Comparison of ENCODE assay signal across 8 mouse cellular contexts in genomic region chr6:29436461-29436934, GRCm38 (mm10). TPM values are rescaled to one million over a fixed set of nuclear protein-coding genes. Genes with fewer than 3 reads are reported as not detected.
A peak's percentile ranks its signal among the peaks of the same experiment; 100 is the strongest.
DNase-seq lines count a peak whose midpoint lies in the region; ATAC-seq and TF ChIP-seq lines count a peak whose summit lies in the region.

No protein-coding gene starts in this region.

- no peak for TF ChIP-seq CTCF in embryonic fibroblast, embryonic 13.5 days (IDR thresholded peaks at IDR 0.05; ENCODE audit: borderline replicate concordance, insufficient read depth, low read length)

- peak; percentile 70 for TF ChIP-seq POLR2A in embryonic fibroblast, embryonic 13.5 days (IDR thresholded peaks at IDR 0.05; ENCODE audit: low read depth, low read length)

- no peaks in the 10 kb centered on the region; the same call in 1 of the 2 replicates for H3K36me3 ChIP-seq in neural tube, embryonic 11.5 days (ENCODE audit: control insufficient read depth, insufficient read depth, low read length)
- peaks cover 49% of the 10 kb centered on the region for H3K36me3 ChIP-seq in heart, embryonic 14.5 days (ENCODE audit: control insufficient read depth, insufficient read depth, low read length)
- H3K36me3 ChIP-seq in liver, embryonic 13.5 days: no peaks in the 10 kb centered on the region

- H3K9me3 ChIP-seq in neural tube, embryonic 11.5 days (ENCODE audit: control insufficient read depth, low read length): no peaks in the 10 kb centered on the region
- H3K9me3 ChIP-seq in heart, embryonic 14.5 days (ENCODE audit: control insufficient read depth, low read length): no peaks in the 10 kb centered on the region
- no peaks in the 10 kb centered on the region for H3K9me3 ChIP-seq in liver, embryonic 13.5 days (replicated peaks)

- peak; percentile 15 for ATAC-seq in neural tube, embryonic 11.5 days (ENCODE audit: insufficient read depth, low FRiP score, low TSS enrichment)
- peak; percentile 17 for ATAC-seq in heart, embryonic 14.5 days (ENCODE audit: insufficient number of reproducible peaks, insufficient read depth, low FRiP score, low read depth)
- no peak for ATAC-seq in liver, embryonic 13.5 days (ENCODE audit: low read depth)
- no peak for ATAC-seq in inflammation-experienced regulatory T-cells, adult 6 months

- peaks cover 30% of the 10 kb centered on the region for H3K4me1 ChIP-seq in neural tube, embryonic 11.5 days (ENCODE audit: control insufficient read depth, insufficient read depth, low read length)
- H3K4me1 ChIP-seq in embryonic fibroblast, embryonic 13.5 days (ENCODE audit: control insufficient read depth, insufficient read depth, low read length): peaks cover 10% of the 10 kb centered on the region
- H3K4me1 ChIP-seq in heart, embryonic 14.5 days (ENCODE audit: control insufficient read depth in 2 of 2, insufficient read depth in 2 of 2, low read length in 2 of 2): peaks cover 23 to 34% of the 10 kb centered on the region in 2 experiments
- peaks cover 24% of the 10 kb centered on the region for H3K4me1 ChIP-seq in liver, embryonic 13.5 days (replicated peaks)

- H3K4me2 ChIP-seq in neural tube, embryonic 11.5 days (ENCODE audit: low read depth): peak overlapping the region; percentile 62
- H3K4me2 ChIP-seq in heart, embryonic 14.5 days (ENCODE audit: low read length): peak overlapping the region; percentile 81
- 0 out of 2 replicates have a peak overlapping the region, but pooled peaks have one; percentile 27 for H3K4me2 ChIP-seq in liver, embryonic 13.5 days

- peaks cover 30% of the 10 kb centered on the region for H3K27me3 ChIP-seq in neural tube, embryonic 11.5 days (ENCODE audit: control insufficient read depth, insufficient read depth, low read length)
- H3K27me3 ChIP-seq in heart, embryonic 14.5 days (ENCODE audit: control insufficient read depth, insufficient read depth, low read length): no peaks in the 10 kb centered on the region
- peaks cover 70% of the 10 kb centered on the region for H3K27me3 ChIP-seq in liver, embryonic 13.5 days

- DNase-seq in neural tube, embryonic 11.5 days (ENCODE audit: low spot score): peak; percentile 29
- no peak for DNase-seq in neural tube, embryonic 10.5 days (ENCODE audit: extremely low spot score, low spot score)
- no peak for DNase-seq in liver, embryonic 13.5 days
- peak; percentile 74 for DNase-seq in skeletal muscle tissue, adult 2 months (ENCODE audit: low read depth, low spot score)
- DNase-seq in thymus, postnatal 14 days: no peak

- peak overlapping the region; percentile 29 for H3K9ac ChIP-seq in neural tube, embryonic 11.5 days (ENCODE audit: low read length)
- H3K9ac ChIP-seq in heart, embryonic 14.5 days (ENCODE audit: low read length): peak overlapping the region; percentile 97
- no peak overlapping the region for H3K9ac ChIP-seq in liver, embryonic 13.5 days

- WGBS in neural tube, embryonic 11.5 days: 7% methylated on average over 11 of the region's 11 CpGs
- WGBS in heart, embryonic 14.5 days: 4% methylated on average over 11 of the region's 11 CpGs
- 13% methylated on average over 11 of the region's 11 CpGs for WGBS in liver, embryonic 13.5 days (ENCODE audit: insufficient replicate concordance)

- H3K27ac ChIP-seq in neural tube, embryonic 11.5 days (ENCODE audit: low read depth, low read length): peak overlapping the region; percentile 70
- peak overlapping the region; percentile 91 for H3K27ac ChIP-seq in embryonic fibroblast, embryonic 13.5 days (ENCODE audit: insufficient read depth, low read length)
- peak overlapping the region; percentile 93 to 99 for H3K27ac ChIP-seq in heart, embryonic 14.5 days (replicated peaks in 1 of 2; ENCODE audit: control insufficient read depth in 1 of 2, insufficient read depth in 1 of 2, low read depth in 2 of 2, low read length in 2 of 2)
- H3K27ac ChIP-seq in liver, embryonic 13.5 days: no peak overlapping the region; the same call in 1 of the 2 replicates

- 0 out of 2 replicates have a peak overlapping the region, but pooled peaks have one; percentile 2 for H3K4me3 ChIP-seq in neural tube, embryonic 11.5 days (ENCODE audit: low read depth, low read length)
- no peak overlapping the region; the same call in 1 of the 2 replicates for H3K4me3 ChIP-seq in embryonic fibroblast, embryonic 13.5 days (ENCODE audit: insufficient read depth, low read length)
- peak overlapping the region; percentile 71 to 75; a peak in 3 of 4 replicates for H3K4me3 ChIP-seq in heart, embryonic 14.5 days (ENCODE audit: control insufficient read depth in 1 of 2, insufficient read depth in 1 of 2, low read depth in 1 of 2, low read length in 2 of 2)
- no peak overlapping the region for H3K4me3 ChIP-seq in liver, embryonic 13.5 days (replicated peaks)

RNA-seq across cellular contexts. Expression of gene Flnc, which starts 3.4 kb away (rescaled TPM):
- polyA plus RNA-seq in neural tube, embryonic 11.5 days (2014; fragmentation: Nextera tagmentation; extraction: Ambion mirVana): 4.6 and 5.8 TPM in 2 replicates
- polyA plus RNA-seq in embryonic fibroblast, embryonic 13.5 days (2011; ENCODE audit: insufficient read length, low read depth, missing spikeins): 107 and 151 TPM in 2 replicates
- 36.8 and 47.7 TPM in 2 replicates for polyA plus RNA-seq in heart, embryonic 14.5 days (2014; fragmentation: Nextera tagmentation; extraction: Ambion mirVana)
- 0.89 and 0.97 TPM in 2 replicates for polyA plus RNA-seq in liver, embryonic 13.5 days (2015; fragmentation: Nextera tagmentation; extraction: Ambion mirVana)
- polyA plus RNA-seq in inflammation-experienced regulatory T-cells, adult 6 months (2017; shearing (Covaris generic)): not detected

RNA-seq across cellular contexts. Expression of gene Atp6v1f, which starts 31.0 kb away (rescaled TPM):
- 194 and 201 TPM in 2 replicates for polyA plus RNA-seq in neural tube, embryonic 11.5 days (2014; fragmentation: Nextera tagmentation; extraction: Ambion mirVana)
- 131 and 136 TPM in 2 replicates for polyA plus RNA-seq in embryonic fibroblast, embryonic 13.5 days (2011; ENCODE audit: insufficient read length, low read depth, missing spikeins)
- 208 and 250 TPM in 2 replicates for polyA plus RNA-seq in heart, embryonic 14.5 days (2014; fragmentation: Nextera tagmentation; extraction: Ambion mirVana)
- 132 and 152 TPM in 2 replicates for polyA plus RNA-seq in liver, embryonic 13.5 days (2015; fragmentation: Nextera tagmentation; extraction: Ambion mirVana)
- polyA plus RNA-seq in inflammation-experienced regulatory T-cells, adult 6 months (2017; shearing (Covaris generic)): 100 to 1,000 TPM; 332 to 391 (median 358) TPM

RNA-seq across cellular contexts. Expression of gene Atp6v1fnb, which starts 34.7 kb away (rescaled TPM):
- not detected in 2 replicates for polyA plus RNA-seq in neural tube, embryonic 11.5 days (2014; fragmentation: Nextera tagmentation; extraction: Ambion mirVana)
- not detected in 2 replicates for polyA plus RNA-seq in embryonic fibroblast, embryonic 13.5 days (2011; ENCODE audit: insufficient read length, low read depth, missing spikeins)
- polyA plus RNA-seq in heart, embryonic 14.5 days (2014; fragmentation: Nextera tagmentation; extraction: Ambion mirVana): not detected in 2 replicates
- not detected in 2 replicates for polyA plus RNA-seq in liver, embryonic 13.5 days (2015; fragmentation: Nextera tagmentation; extraction: Ambion mirVana)
- polyA plus RNA-seq in inflammation-experienced regulatory T-cells, adult 6 months (2017; shearing (Covaris generic)): not detected

RNA-seq across cellular contexts. Expression of gene Ccdc136, which starts 40.4 kb away (rescaled TPM):
- 36.8 and 40.1 TPM in 2 replicates for polyA plus RNA-seq in neural tube, embryonic 11.5 days (2014; fragmentation: Nextera tagmentation; extraction: Ambion mirVana)
- 25.1 and 26.7 TPM in 2 replicates for polyA plus RNA-seq in embryonic fibroblast, embryonic 13.5 days (2011; ENCODE audit: insufficient read length, low read depth, missing spikeins)
- polyA plus RNA-seq in heart, embryonic 14.5 days (2014; fragmentation: Nextera tagmentation; extraction: Ambion mirVana): 28.3 and 30.8 TPM in 2 replicates
- polyA plus RNA-seq in liver, embryonic 13.5 days (2015; fragmentation: Nextera tagmentation; extraction: Ambion mirVana): 0.62 and 0.64 TPM in 2 replicates
- 1 to 10 TPM in 2 of 3 experiments, under 1 TPM in 1; 0.65 to 1.1 (median 1.0) TPM for polyA plus RNA-seq in inflammation-experienced regulatory T-cells, adult 6 months (2017; shearing (Covaris generic))

RNA-seq across cellular contexts. Expression of gene Opn1sw, which starts 48.2 kb away (rescaled TPM):
- polyA plus RNA-seq in neural tube, embryonic 11.5 days (2014; fragmentation: Nextera tagmentation; extraction: Ambion mirVana): 0.15 and 0.20 TPM in 2 replicates
- 0.40 and 0.78 TPM in 2 replicates for polyA plus RNA-seq in embryonic fibroblast, embryonic 13.5 days (2011; ENCODE audit: insufficient read length, low read depth, missing spikeins)
- polyA plus RNA-seq in heart, embryonic 14.5 days (2014; fragmentation: Nextera tagmentation; extraction: Ambion mirVana): 0.46 and 1.1 TPM in 2 replicates
- 0.10 TPM in 1 of 2 replicates, not detected in the other for polyA plus RNA-seq in liver, embryonic 13.5 days (2015; fragmentation: Nextera tagmentation; extraction: Ambion mirVana)
- under 1 TPM; 0.38 to 0.66 (median 0.66) TPM for polyA plus RNA-seq in inflammation-experienced regulatory T-cells, adult 6 months (2017; shearing (Covaris generic))

Comparison
In these comparisons a context has a peak if more than half of its experiments do, and no peak if none do; other contexts are left out.
1. DNase-seq: peak in neural tube, embryonic 11.5 days (single experiment) and skeletal muscle tissue, adult 2 months (single experiment); none in neural tube, embryonic 10.5 days (single experiment), liver, embryonic 13.5 days (single experiment) and thymus, postnatal 14 days (single experiment).
2. ATAC-seq: peak in neural tube, embryonic 11.5 days (single experiment) and heart, embryonic 14.5 days (single experiment); none in liver, embryonic 13.5 days (single experiment) and inflammation-experienced regulatory T-cells, adult 6 months (single experiment).
3. H3K4me2 ChIP-seq: peak in every context shown above with its lines; median percentile 81 in heart, embryonic 14.5 days; 62 in neural tube, embryonic 11.5 days; 27 in liver, embryonic 13.5 days.
4. H3K4me3 ChIP-seq: peak in neural tube, embryonic 11.5 days (single experiment) and heart, embryonic 14.5 days (2 of 2); none in embryonic fibroblast, embryonic 13.5 days (single experiment) and liver, embryonic 13.5 days (single experiment).